Mouse (Mus musculus) hindlimb bud, embryonic 11.5 days (tissue): Measurements from ENCODE around the gene Ubiad1.

ENCODE experiments used
- DNase-seq: peaks from one replicate; pipeline ENCODE4 v3.0.0-alpha.2; 2012; ENCODE audit warnings: low read depth, low spot score; ENCODE audit errors: extremely low spot score

The Ubiad1 gene

DNA sequence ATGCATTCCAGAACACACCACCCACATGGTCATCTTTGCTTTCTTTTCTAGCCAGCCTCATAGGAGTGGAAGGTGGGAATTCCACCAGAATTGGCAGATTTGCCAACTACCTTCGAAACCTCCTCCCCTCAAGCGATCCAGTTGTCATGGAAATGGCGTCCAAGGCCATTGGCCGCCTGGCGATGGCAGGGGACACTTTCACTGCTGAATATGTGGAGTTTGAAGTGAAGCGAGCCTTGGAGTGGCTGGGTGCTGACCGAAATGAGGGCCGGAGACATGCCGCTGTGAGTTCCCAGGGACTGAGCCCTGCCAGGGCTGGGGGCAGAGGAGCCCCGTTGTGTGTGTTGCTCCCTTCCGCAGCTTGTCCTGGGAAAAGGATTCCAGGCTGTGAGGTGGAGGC is 9.1 kb upstream of the Ubiad1 start:
- no peak for DNase-seq

DNA sequence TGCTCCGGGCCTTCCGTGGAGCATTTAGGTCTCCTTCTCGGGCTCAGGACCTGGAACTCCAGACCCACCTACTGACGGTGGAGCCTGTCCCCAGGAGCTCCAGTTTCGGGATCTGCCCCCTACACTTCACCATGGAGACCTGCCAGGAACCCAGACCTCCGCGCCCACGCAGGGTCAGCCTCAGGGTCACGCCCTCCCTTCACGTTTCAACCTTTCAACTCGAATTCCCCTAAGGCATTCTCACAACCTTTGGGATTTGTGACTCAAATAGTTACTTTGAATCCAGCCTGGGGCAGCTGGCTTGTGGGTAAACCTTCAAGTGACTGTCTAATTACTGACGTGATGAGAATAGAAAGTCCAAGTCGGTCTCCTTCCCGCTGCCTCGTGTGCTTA is 4.3 kb upstream of the Ubiad1 start:
- no peak for DNase-seq

GRCm38 (mm10) chr4:148448179-148448852 is 3.7 kb upstream of the Ubiad1 start, which contains the start of gene Mtor:
Gene Mtor, plus strand, starts transcription at chr4:148448611.
- peak; percentile 97 for DNase-seq

DNA sequence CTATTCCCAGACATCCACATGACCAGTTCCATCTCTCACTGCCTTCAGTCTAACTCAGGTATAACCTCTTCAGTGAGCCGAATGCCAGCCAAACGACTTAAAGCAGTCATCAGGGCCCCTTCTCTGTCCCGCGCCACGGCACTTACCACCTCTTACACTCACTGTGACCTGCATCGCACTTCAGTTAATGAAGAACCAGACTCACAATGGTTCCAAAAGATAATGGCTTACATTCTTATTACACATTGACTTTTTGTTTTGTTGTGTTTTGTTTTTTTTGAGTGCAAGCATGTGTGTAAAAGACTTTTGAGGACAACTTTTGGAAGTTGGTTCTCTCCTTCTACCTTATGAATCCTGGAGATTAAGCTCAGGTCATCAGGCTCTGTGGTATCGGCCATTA is 2.0 kb downstream of the Ubiad1 start:
- no peak for DNase-seq

DNA sequence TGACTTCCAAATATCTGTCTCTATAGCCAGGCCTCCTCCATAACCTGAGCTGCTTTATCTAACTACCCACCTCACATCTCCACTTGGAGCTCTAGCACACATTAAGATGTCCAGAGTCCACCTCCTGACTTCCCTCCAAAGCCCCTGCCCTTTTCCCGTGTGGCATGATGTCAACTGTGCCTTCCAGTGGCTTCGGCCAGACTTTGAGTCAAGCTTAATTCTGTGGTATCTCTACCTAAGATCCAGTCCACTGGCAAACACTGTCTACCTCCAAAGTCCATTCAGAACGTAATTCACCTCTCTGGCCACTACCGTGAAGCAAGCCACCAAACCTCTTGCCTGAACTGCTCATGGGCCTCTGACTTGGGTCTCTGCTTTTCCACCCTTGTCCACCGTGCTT is 2.6 kb downstream of the Ubiad1 start:
- DNase-seq = no peak

DNA sequence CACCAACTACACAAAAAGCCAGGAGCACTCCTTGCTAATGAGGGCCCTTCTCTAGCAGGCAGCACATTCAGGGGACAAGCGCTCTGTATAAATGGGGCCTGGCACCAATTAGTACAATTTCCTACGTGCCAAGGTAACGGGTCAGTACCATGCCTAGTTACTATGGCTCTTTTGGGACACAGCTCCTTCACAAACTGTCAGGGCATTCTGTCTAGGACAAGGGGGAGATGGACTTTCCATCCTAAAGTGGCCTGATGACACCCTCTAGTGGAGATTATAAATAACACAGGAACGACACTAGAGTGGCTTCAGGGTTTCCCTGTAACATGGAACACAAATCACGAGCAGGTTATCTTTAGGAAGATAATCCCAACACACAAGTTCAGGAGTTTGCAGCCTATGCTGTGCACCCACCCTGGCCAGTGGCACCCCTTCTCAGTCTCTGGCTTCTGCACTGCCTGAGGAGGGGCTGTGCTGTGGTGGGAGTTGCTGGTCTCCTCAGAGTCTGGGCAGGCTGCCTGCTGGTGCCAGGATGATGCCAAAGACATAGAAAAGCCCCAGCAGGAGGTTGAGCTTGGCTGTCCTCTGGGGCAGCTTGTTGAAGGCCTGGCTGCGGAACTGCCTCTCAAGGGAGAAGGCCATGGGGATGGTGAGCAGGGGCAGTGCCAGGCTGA is 8.8 kb downstream of the Ubiad1 start:
- no peak for DNase-seq

DNA sequence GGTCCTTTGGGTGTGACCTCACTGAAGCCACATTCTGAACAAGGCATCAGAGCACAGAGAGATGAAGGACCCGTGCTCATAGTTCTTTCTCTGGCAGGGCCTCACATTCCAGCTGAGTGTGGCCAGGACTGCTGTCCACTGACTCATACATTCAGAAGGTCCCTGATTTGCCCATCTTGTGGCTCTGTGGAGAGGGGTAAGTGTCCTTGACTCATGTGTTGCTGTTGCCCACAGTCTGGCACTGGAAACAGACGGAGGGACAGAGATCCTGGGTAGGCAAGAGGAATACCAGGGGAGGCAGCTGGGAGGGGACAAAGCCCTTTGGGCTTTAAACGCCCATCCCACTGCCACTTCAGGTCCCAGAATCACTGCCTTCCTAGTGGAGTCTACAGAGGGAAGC is 9.5 kb downstream of the Ubiad1 start:
- DNase-seq = no peak

DNA sequence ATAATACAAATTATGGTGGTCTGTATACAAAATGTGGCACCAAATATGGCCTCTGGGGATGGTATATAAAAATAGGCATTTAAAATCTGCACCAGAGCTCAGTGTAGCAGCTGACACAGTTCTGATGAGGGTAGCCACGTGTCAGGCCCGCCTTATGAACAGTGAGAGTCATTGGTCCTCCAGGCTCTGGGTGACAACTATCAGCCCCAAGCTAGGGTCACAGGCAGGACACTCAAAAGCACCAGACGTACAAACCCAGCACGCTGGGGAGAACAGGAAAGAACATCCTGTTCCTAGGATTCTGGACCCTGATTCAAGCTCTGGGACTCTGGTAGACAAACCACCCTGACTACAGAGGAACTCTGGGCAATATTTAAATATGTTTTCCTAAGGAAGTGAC is 10.0 kb downstream of the Ubiad1 start:
- no peak for DNase-seq

GRCm38 (mm10) chr4:148433813-148434212 is 10.8 kb downstream of the Ubiad1 start:
- no peak for DNase-seq

DNA sequence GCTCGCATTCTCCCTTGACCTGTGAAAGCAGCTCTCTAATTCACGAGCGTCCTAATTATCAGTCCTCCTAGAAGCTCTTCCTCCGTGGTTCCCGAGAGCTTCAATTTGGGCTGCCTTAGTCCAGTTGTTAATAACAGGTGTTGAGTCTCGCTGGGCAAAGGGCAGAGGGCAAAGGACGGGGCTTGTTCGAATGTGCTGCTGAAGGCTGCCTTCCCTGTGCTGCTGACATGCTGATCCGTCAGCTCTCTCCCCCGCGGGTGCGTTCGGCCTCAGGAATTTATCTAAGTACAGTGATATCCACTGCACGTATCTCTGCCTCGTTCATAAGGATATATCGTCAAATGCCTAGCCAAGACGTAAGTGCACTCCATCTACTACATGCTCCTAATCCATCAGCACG is 11.2 kb downstream of the Ubiad1 start:
- no peak for DNase-seq

- DNase-seq = no peak
Observed at GRCm38 (mm10) chr4:148432488-148432887, 12.1 kb downstream of the Ubiad1 start.

- no peak for DNase-seq
Observed at GRCm38 (mm10) chr4:148430880-148431519, 13.6 kb downstream of the Ubiad1 start.

GRCm38 (mm10) chr4:148429686-148430085 is 14.9 kb downstream of the Ubiad1 start:
- DNase-seq = no peak

GRCm38 (mm10) chr4:148429121-148429520 is 15.4 kb downstream of the Ubiad1 start:
- DNase-seq = no peak

DNA sequence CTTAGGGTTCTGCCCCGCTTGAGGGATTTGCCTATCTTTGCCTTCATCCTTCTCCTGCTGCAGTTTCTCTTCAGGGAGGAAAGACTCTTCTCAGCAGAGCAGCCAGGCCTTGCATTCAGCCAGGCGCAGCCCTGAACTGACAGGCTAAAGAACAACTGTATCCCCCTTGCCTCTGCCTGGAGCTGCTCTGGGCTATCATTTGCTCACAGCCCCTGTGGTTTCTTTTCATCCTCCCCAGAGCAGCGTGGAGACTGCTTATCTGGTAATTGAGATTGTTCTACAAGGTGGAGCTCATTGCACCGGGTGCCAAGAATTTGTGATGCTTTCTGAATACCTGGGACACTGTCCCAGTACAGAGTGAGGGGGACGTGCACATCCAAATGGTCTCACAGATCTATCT is 16.0 kb downstream of the Ubiad1 start:
- no peak for DNase-seq

GRCm38 (mm10) chr4:148426950-148427850 is 17.4 kb downstream of the Ubiad1 start:
- DNase-seq = no peak

DNA sequence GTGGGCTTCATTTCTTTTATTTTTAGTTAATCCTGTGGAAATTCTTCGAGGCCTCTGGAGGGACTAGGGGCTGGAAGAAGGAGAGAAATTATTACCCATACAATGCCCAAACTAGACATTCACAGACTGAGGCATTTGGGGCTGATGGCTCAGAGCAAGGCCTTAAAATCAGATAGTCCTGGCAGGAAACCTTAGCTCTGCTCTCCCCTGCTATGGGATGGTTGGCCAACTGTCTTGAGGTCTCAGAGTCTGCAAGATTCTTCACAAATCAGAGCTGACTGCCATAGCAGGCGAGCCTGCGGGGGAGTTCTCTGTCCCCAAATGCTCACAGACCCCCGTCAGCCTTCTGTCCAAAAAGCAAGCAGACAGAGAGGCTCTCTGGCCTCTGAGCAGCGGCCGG is 27.0 kb downstream of the Ubiad1 start:
- no peak for DNase-seq

GRCm38 (mm10) chr4:148417074-148417526 is 27.5 kb downstream of the Ubiad1 start:
- DNase-seq = no peak

- no peak for DNase-seq
Observed at GRCm38 (mm10) chr4:148415575-148415974, 29.0 kb downstream of the Ubiad1 start.

GRCm38 (mm10) chr4:148408256-148408975 is 36.2 kb downstream of the Ubiad1 start:
- DNase-seq = no peak
